Mouse (Mus musculus) cerebellum, adult 2 months (tissue): ENCODE data around the gene Dag1. TPM values are rescaled to one million over a fixed set of nuclear protein-coding genes. Genes with fewer than 3 reads are reported as not detected.
"Not testable (repeated sequence)": the region's sequence is repeated elsewhere in the genome, so short reads cannot be mapped to it uniquely, and the experiment has no call there.

ENCODE experiments used
- DNase-seq, 2 experiments: peaks; one replicate each; pipeline ENCODE4 v3.0.0; 2021
- H3K27ac ChIP-seq: fragments of 200-500 bp; 2 replicates; pipeline ENCODE4 v1.5.1; 2012; ENCODE audit warnings: low read length, control low read depth, inconsistent platforms; ENCODE audit not compliant: insufficient read depth
- H3K27me3 ChIP-seq: fragments of 200-500 bp; 2 replicates; pipeline ENCODE4 v1.6.1; 2012; ENCODE audit warnings: inconsistent platforms, mild to moderate bottlenecking, low read length, moderate library complexity; ENCODE audit not compliant: control insufficient read depth, insufficient read depth
- H3K4me1 ChIP-seq: fragments of 200-500 bp; 2 replicates; pipeline ENCODE4 v1.6.1; 2011; ENCODE audit warnings: low read length; ENCODE audit not compliant: control insufficient read depth, insufficient read depth
- H3K4me3 ChIP-seq: fragments of 200-500 bp; replicated peaks from 2 replicates; pipeline ENCODE3; 2011; ENCODE audit warnings: mild to moderate bottlenecking, low read depth, low read length, control low read depth; ENCODE audit not compliant: insufficient read depth
- CTCF ChIP-seq: fragments of 200-500 bp; IDR thresholded peaks from 2 replicates; pipeline ENCODE4 v1.5.1; 2011; ENCODE audit warnings: low read depth, mild to moderate bottlenecking, control low read depth, low read length, moderate library complexity, borderline replicate concordance; ENCODE audit not compliant: insufficient read depth
- POLR2A ChIP-seq: fragments of 200-500 bp; IDR thresholded peaks from 2 replicates; pipeline ENCODE4 v1.6.1; 2011; ENCODE audit warnings: low read length, control low read depth, borderline replicate concordance; ENCODE audit not compliant: insufficient read depth
- WGBS: fragments of 180-500 bp; shearing (Covaris S2); methylation state at CpG from one replicate; pipeline ENCODE4 v1.1.7; 2018; 5-methylcytosine and 5-hydroxymethylcytosine counted together
- polyA plus RNA-seq: library from polyadenylated mRNA; depleted of rRNA; stranded (reverse); fragments of >200 nt; gene quantifications from 2 replicates; pipeline ENCODE4 v1.2.3, GENCODE M21; 2012

Dag1 gene
- polyA plus RNA-seq, 1 experiment = 33.8 TPM

DNA sequence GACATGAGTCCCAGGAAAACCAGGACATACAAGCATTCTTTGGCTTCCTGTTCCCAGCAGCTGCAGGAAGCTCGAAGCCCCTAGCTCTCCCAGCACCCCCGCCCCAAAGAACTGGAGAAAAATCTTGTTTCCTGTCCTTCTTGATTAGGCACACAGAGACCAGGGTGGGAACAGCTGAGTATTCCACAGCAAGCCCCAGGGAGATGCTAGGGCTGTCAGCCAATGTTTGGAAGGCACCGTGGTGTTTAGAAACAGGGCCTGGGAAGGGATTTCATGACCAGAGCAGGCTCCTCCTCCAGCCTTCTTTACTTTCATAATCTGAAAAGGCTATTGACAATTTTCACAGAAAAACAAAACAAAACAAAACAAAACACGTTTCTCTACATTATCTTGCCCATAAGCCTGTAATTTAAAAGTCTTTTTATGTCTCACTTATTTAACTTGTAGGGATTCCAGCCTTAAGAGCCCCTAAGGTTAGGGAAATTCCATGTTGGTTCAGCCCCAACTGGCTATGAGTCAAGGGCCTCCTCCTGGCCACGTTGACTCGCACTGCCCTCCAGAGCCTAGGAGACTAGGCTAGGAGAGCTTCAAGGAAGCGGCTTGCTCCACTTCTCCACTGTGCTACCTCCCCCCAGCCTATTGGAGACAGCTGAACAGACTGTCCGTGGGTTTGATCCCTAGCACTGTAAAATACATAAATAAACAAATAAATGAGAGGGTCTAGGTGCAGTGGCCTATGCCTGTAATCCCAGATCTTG lies 16.5 kb upstream of the Dag1 start:
- Histone ChIP-seq H3K4me1 (peaks cover 4% of the 10 kb centered on the region; the same call in 1 of the 2 replicates), H3K27ac (no peak overlapping the region), H3K4me3 (no peak overlapping the region), H3K27me3 (no peaks in the 10 kb centered on the region)
- TF ChIP-seq CTCF (no peak), POLR2A (no peak)
- 16% methylated on average over 8 of the region's 8 CpGs for WGBS
- DNase-seq = peak in 1 of 2 experiments; percentile 30

DNA sequence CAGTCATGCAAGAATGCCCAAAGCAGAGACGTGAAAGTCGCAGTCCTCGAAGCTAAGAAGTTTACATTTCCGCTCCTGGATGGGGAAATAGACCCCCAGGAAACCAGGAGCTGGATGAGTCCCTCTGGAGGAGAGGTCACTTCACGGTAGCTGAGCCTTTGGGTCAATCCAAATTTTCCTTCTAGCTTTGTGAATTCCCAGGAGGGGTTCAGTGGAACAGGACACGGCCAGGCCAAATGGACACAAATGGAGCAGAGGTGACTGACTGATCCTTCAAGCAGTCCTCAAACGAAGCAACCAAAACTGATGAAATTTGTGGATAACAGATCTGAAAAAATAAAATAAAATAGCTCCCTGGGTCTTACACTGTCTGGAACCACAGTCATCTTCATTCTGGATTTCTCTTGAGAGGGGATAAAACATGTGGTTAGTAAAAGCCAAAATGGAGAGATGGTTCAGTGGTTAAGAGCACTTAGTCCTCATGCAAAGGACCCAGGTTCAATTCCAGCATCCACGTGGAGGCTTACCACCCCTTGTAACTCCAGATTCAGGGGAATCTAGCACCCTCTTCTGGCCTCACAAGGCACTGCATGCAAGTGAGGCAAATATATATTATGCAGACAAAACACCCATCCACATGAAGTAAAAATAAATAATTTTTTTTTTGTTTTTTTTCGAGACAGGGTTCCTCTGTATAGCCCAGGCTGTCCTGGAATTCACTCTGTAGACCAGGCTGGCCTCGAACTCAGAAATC lies 15.1 kb upstream of the Dag1 start:
- Histone ChIP-seq H3K27me3 (no peaks in the 10 kb centered on the region), H3K27ac (no peak overlapping the region), H3K4me3 (no peak overlapping the region), H3K4me1 (peaks cover 4% of the 10 kb centered on the region; the same call in 1 of the 2 replicates)
- no peak for DNase-seq
- WGBS = 69% methylated on average over 10 of the region's 10 CpGs
- TF ChIP-seq CTCF (peak; percentile 42; the same call in 1 of the 2 replicates), POLR2A (no peak)

DNA sequence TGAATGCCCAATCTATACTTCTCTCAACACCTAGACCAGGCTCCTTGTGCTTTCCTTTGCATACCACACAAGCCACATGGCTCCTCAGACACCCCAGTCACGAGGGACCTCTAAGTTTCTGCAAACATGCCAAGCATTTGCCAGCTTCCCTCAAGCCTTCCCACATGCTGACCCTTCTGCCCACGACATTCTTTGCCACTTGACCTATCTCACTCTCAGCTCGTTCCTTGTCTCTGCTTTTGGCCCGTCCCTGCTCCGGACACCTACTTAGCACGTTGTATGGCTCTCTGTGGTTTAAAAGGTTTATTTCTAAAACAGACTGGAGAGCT lies 11.5 kb upstream of the Dag1 start:
- H3K4me1 ChIP-seq = no peaks in the 10 kb centered on the region

DNA sequence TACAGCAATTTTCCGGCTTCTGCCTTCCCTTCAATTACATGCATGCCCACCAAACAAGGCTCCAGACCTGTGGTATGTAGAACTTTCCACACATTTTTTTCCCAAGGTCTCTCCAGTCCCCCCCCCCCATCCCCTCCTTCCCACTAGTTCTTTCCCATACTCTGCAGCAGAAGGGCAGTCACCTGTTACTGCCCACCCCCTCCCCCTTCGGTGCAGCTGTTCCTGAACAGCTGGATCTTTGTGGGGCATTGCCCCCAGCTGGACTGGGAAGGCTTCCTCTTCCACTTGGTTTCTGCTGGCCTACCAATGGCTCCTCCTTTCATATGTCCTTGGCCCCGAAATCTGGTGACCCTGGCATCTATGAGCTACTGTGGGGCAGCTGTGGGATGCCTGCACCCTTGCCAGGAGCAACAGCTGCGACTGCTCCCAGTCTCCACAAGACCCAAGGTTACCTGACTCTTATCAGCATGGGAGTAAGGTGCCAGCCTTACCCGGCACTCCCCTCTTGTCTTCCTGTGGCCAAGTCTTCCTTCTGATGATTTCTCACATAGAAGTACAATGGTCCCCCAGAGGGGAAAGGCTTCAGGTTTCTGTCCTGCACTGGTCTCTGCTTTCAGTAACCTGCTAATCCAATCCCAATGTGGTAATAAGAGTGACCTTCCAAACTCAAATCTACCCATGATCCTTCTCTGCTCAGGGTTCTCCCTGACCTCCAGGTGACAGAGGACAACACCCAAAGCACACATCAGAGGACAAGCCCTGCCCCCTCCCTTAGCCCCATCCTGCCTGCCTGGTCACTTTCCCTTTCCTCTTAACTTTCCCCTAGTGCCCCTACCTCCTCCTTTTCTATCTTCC lies 10.9 kb upstream of the Dag1 start:
- Histone ChIP-seq H3K27ac (no peak overlapping the region), H3K27me3 (no peaks in the 10 kb centered on the region), H3K4me3 (no peak overlapping the region), H3K4me1 (no peaks in the 10 kb centered on the region)
- TF ChIP-seq POLR2A = no peak
- no peak for TF ChIP-seq CTCF
- DNase-seq = no peak
- 52% methylated on average over 5 of the region's 5 CpGs for WGBS

More for the DNA sequence above, 11.5 kb upstream of the Dag1 start:
- TF ChIP-seq POLR2A = no peak
- TF ChIP-seq CTCF = no peak
- H3K27ac ChIP-seq = no peak overlapping the region
- no peak overlapping the region for H3K4me3 ChIP-seq
- no peak for DNase-seq
- H3K27me3 ChIP-seq = no peaks in the 10 kb centered on the region
- WGBS = 58% methylated on average over 6 of the region's 6 CpGs

DNA sequence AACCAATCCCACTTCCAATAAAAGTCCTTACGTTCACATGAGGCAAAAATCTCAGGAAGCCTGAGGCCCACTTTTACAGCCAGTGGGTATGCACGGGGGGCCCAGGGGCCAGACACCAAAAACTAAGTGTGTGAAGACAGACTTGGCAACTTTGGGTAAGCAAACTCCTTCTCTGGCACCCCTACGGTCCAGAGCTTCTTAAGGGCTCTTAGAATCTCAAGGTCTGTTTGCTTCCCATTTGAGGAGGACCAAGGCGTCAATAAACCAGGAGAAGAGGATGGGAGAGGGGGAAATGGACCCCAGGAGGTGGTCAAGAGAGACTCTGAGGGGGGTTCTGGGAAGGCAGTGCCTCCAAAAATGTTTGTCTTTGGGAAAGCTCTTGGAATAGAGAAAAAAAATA lies 9.7 kb upstream of the Dag1 start:
- WGBS = 78% methylated on average over 4 of the region's 4 CpGs
- H3K4me3 ChIP-seq = no peak overlapping the region
- H3K4me1 ChIP-seq = no peaks in the 10 kb centered on the region
- TF ChIP-seq POLR2A (no peak), CTCF (no peak)
- no peaks in the 10 kb centered on the region for H3K27me3 ChIP-seq
- no peak overlapping the region for H3K27ac ChIP-seq
- DNase-seq = no peak

DNA sequence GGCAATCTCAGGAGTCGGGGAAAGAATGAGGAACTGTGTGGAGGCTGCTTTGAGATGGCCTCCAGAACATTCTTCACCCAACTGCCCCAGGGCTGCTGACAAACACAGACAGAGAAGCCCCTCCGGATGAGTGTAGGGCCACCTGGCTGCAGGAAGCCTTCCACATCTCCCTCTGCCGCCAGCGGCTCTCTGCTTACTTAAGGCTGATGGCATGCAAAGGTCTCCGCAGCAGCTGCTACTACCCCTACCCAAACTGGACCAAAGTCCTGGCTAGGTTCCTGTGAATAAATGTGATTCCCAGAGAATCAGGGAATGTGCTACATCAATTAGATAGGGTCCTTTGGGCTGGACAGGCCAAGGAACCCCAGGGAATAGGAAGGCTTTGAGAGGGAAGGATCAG lies 8.9 kb upstream of the Dag1 start:
- Histone ChIP-seq H3K4me3 (no peak overlapping the region), H3K4me1 (no peaks in the 10 kb centered on the region), H3K27me3 (no peaks in the 10 kb centered on the region), H3K27ac (no peak overlapping the region)
- DNase-seq = no peak
- no peak for TF ChIP-seq POLR2A
- TF ChIP-seq CTCF = no peak
- WGBS = 71% methylated on average over 5 of the region's 5 CpGs

DNA sequence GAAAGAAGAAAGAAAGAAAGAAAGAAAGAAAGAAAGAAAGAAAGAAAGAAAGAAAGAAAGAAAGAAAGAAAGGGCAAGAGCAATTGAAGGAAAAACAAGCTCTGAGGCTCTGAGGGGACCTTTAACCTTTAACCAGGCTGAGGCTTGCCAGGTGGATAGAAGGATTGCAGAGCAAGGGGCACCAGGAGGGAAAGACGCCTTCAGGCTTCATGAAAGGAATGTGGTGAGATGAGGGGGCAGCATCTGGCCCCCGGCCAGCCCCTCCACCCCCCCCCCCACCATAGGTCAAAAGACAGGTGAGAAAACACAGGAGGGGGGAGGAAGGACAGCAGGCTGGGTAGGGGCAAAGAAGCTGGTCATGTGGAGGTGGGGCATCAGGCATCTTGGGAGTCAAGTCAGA lies 8.2 kb upstream of the Dag1 start:
- Histone ChIP-seq H3K27ac (no peak overlapping the region), H3K27me3 (no peaks in the 10 kb centered on the region), H3K4me1 (no peaks in the 10 kb centered on the region), H3K4me3 (no peak overlapping the region)
- TF ChIP-seq POLR2A (no peak), CTCF (no peak)
- DNase-seq = no peak
- 46% methylated on average over 2 of the region's 2 CpGs for WGBS

DNA sequence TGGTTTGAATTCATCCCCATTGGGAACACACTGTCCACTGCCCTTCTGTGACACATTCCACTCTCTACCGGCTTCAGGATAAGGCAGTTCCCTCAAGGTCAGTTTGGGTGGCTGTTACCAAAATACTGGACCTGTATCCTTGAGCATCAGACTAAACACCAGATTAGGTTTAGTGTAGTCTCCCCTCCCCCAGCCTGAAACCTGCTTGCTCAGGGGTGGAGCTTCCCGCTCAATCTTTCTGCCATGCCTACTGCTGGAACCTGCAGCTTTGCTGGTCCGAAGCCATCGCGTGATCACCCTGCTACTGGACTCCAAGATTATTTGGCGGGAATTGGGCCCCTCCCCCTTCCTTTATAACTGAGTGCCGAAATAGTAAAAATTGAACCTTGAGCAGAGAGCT lies 4.9 kb upstream of the Dag1 start:
- not testable (repeated sequence) for DNase-seq, H3K27me3 ChIP-seq, H3K27ac ChIP-seq, H3K4me1 ChIP-seq, H3K4me3 ChIP-seq
- WGBS = 74% methylated on average over 7 of the region's 7 CpGs
